Mouse (Mus musculus): ENCODE data around the gene Crk. TPM values are rescaled to one million over a fixed set of nuclear protein-coding genes. Genes with fewer than 3 reads are reported as not detected.
"Not testable (repeated sequence)": the region's sequence is repeated elsewhere in the genome, so short reads cannot be mapped to it uniquely, and the experiment has no call there.

Gene Crk
- polyA plus RNA-seq, 1 experiment: 27.0 TPM

- TF ChIP-seq POLR2A (IDR thresholded peaks at IDR 0.05; ENCODE audit: control insufficient read depth, low read depth, low read length) (no peak), CTCF (IDR thresholded peaks at IDR 0.05; ENCODE audit: control insufficient read depth, insufficient read depth, insufficient replicate concordance, low read depth, low read length) (no peak)
- no peaks in the 10 kb centered on the region for H3K36me3 ChIP-seq (ENCODE audit: control insufficient read depth, insufficient read depth, low read length)
- no peaks in the 10 kb centered on the region for H3K27me3 ChIP-seq (ENCODE audit: control insufficient read depth, insufficient read depth, low read length)
- no peaks in the 10 kb centered on the region for H3K4me1 ChIP-seq (ENCODE audit: control insufficient read depth, insufficient read depth, low read length)
- no peak overlapping the region for H3K4me3 ChIP-seq (ENCODE audit: control insufficient read depth, low read depth, low read length)
- H3K27ac ChIP-seq (ENCODE audit: control insufficient read depth, insufficient read depth, low read depth, low read length): no peak overlapping the region
Observed at GRCm38 (mm10) chr11:75689977-75690376, 10.9 kb downstream of the Crk start.

GRCm38 (mm10) chr11:75691047-75691446 is 12.0 kb downstream of the Crk start:
- Histone ChIP-seq H3K27ac (ENCODE audit: control insufficient read depth, insufficient read depth, low read depth, low read length) (no peak overlapping the region), H3K4me1 (ENCODE audit: control insufficient read depth, insufficient read depth, low read length) (no peaks in the 10 kb centered on the region), H3K4me3 (ENCODE audit: control insufficient read depth, low read depth, low read length) (no peak overlapping the region), H3K27me3 (ENCODE audit: control insufficient read depth, insufficient read depth, low read length) (no peaks in the 10 kb centered on the region), H3K36me3 (ENCODE audit: control insufficient read depth, insufficient read depth, low read length) (no peaks in the 10 kb centered on the region; the same call in 1 of the 2 replicates)
- TF ChIP-seq CTCF (IDR thresholded peaks at IDR 0.05; ENCODE audit: control insufficient read depth, insufficient read depth, insufficient replicate concordance, low read depth, low read length) (no peak), POLR2A (IDR thresholded peaks at IDR 0.05; ENCODE audit: control insufficient read depth, low read depth, low read length) (no peak)

- TF ChIP-seq POLR2A (IDR thresholded peaks at IDR 0.05; ENCODE audit: control insufficient read depth, low read depth, low read length) (no peak), CTCF (IDR thresholded peaks at IDR 0.05; ENCODE audit: control insufficient read depth, insufficient read depth, insufficient replicate concordance, low read depth, low read length) (no peak)
- no peak overlapping the region for H3K4me3 ChIP-seq (ENCODE audit: control insufficient read depth, low read depth, low read length)
- no peaks in the 10 kb centered on the region for H3K4me1 ChIP-seq (ENCODE audit: control insufficient read depth, insufficient read depth, low read length)
- no peaks in the 10 kb centered on the region for H3K27me3 ChIP-seq (ENCODE audit: control insufficient read depth, insufficient read depth, low read length)
- H3K27ac ChIP-seq (ENCODE audit: control insufficient read depth, insufficient read depth, low read depth, low read length): no peak overlapping the region
- H3K36me3 ChIP-seq (ENCODE audit: control insufficient read depth, insufficient read depth, low read length): no peaks in the 10 kb centered on the region; the same call in none of the 2 replicates
Observed at GRCm38 (mm10) chr11:75693570-75693969, 14.5 kb downstream of the Crk start.

GRCm38 (mm10) chr11:75697464-75697863 is 18.4 kb downstream of the Crk start:
- not testable (repeated sequence) for H3K4me1 ChIP-seq (ENCODE audit: control insufficient read depth, insufficient read depth, low read length); H3K36me3 ChIP-seq (ENCODE audit: control insufficient read depth, insufficient read depth, low read length); H3K4me3 ChIP-seq (ENCODE audit: control insufficient read depth, low read depth, low read length); H3K27ac ChIP-seq (ENCODE audit: control insufficient read depth, insufficient read depth, low read depth, low read length); H3K27me3 ChIP-seq (ENCODE audit: control insufficient read depth, insufficient read depth, low read length)

- TF ChIP-seq POLR2A (IDR thresholded peaks at IDR 0.05; ENCODE audit: control insufficient read depth, low read depth, low read length) (no peak), CTCF (IDR thresholded peaks at IDR 0.05; ENCODE audit: control insufficient read depth, insufficient read depth, insufficient replicate concordance, low read depth, low read length) (no peak)
- Histone ChIP-seq H3K27ac (ENCODE audit: control insufficient read depth, insufficient read depth, low read depth, low read length) (no peak overlapping the region), H3K4me1 (ENCODE audit: control insufficient read depth, insufficient read depth, low read length) (no peaks in the 10 kb centered on the region), H3K36me3 (ENCODE audit: control insufficient read depth, insufficient read depth, low read length) (peaks cover 2% of the 10 kb centered on the region; the same call in 1 of the 2 replicates), H3K4me3 (ENCODE audit: control insufficient read depth, low read depth, low read length) (no peak overlapping the region), H3K27me3 (ENCODE audit: control insufficient read depth, insufficient read depth, low read length) (no peaks in the 10 kb centered on the region)
Observed at GRCm38 (mm10) chr11:75700557-75700956, 21.5 kb downstream of the Crk start.

- no peak overlapping the region for H3K4me3 ChIP-seq (ENCODE audit: control insufficient read depth, low read depth, low read length)
- peaks cover 2% of the 10 kb centered on the region; the same call in 1 of the 2 replicates for H3K36me3 ChIP-seq (ENCODE audit: control insufficient read depth, insufficient read depth, low read length)
- no peaks in the 10 kb centered on the region for H3K4me1 ChIP-seq (ENCODE audit: control insufficient read depth, insufficient read depth, low read length)
- H3K27me3 ChIP-seq (ENCODE audit: control insufficient read depth, insufficient read depth, low read length): no peaks in the 10 kb centered on the region
- H3K27ac ChIP-seq (ENCODE audit: control insufficient read depth, insufficient read depth, low read depth, low read length): no peak overlapping the region
- no peak for TF ChIP-seq CTCF (IDR thresholded peaks at IDR 0.05; ENCODE audit: control insufficient read depth, insufficient read depth, insufficient replicate concordance, low read depth, low read length)
- TF ChIP-seq POLR2A (IDR thresholded peaks at IDR 0.05; ENCODE audit: control insufficient read depth, low read depth, low read length): no peak
Observed at GRCm38 (mm10) chr11:75702761-75703160, 23.7 kb downstream of the Crk start.

GRCm38 (mm10) chr11:75703748-75704147 is 24.7 kb downstream of the Crk start:
- H3K27ac ChIP-seq (ENCODE audit: control insufficient read depth, insufficient read depth, low read depth, low read length): no peak overlapping the region
- H3K4me1 ChIP-seq (ENCODE audit: control insufficient read depth, insufficient read depth, low read length): no peaks in the 10 kb centered on the region
- H3K27me3 ChIP-seq (ENCODE audit: control insufficient read depth, insufficient read depth, low read length): no peaks in the 10 kb centered on the region
- TF ChIP-seq CTCF (IDR thresholded peaks at IDR 0.05; ENCODE audit: control insufficient read depth, insufficient read depth, insufficient replicate concordance, low read depth, low read length): no peak
- TF ChIP-seq POLR2A (IDR thresholded peaks at IDR 0.05; ENCODE audit: control insufficient read depth, low read depth, low read length): no peak
- H3K4me3 ChIP-seq (ENCODE audit: control insufficient read depth, low read depth, low read length): no peak overlapping the region
- peaks cover 2% of the 10 kb centered on the region; the same call in 1 of the 2 replicates for H3K36me3 ChIP-seq (ENCODE audit: control insufficient read depth, insufficient read depth, low read length)

GRCm38 (mm10) chr11:75713949-75714348 is 34.9 kb downstream of the Crk start:
- Histone ChIP-seq H3K27ac (ENCODE audit: control insufficient read depth, insufficient read depth, low read depth, low read length) (no peak overlapping the region), H3K4me3 (ENCODE audit: control insufficient read depth, low read depth, low read length) (no peak overlapping the region), H3K36me3 (ENCODE audit: control insufficient read depth, insufficient read depth, low read length) (no peaks in the 10 kb centered on the region), H3K4me1 (ENCODE audit: control insufficient read depth, insufficient read depth, low read length) (peaks cover 6% of the 10 kb centered on the region), H3K27me3 (ENCODE audit: control insufficient read depth, insufficient read depth, low read length) (no peaks in the 10 kb centered on the region)
- TF ChIP-seq POLR2A (IDR thresholded peaks at IDR 0.05; ENCODE audit: control insufficient read depth, low read depth, low read length): no peak

Data from testis, adult 2 months (tissue).